Mouse (Mus musculus) forebrain, embryonic 12.5 days (tissue): ENCODE data around the gene Thada. TPM values are rescaled to one million over a fixed set of nuclear protein-coding genes. Genes with fewer than 3 reads are reported as not detected.
"Not testable (repeated sequence)": the region's sequence is repeated elsewhere in the genome, so short reads cannot be mapped to it uniquely, and the experiment has no call there.

Experiments
- ATAC-seq: fragments of 200-750 bp; cut with Nextera tagmentation; 2 replicates; pipeline ENCODE4 v1.8.0; 2017; ENCODE audit warnings: moderate TSS enrichment; ENCODE audit not compliant: low FRiP score
- H3K27ac ChIP-seq: fragments of 300-500 bp; sonication (generic); 2 replicates; pipeline ENCODE4 v1.5.1; 2016; ENCODE audit warnings: mild to moderate bottlenecking
- H3K27me3 ChIP-seq: fragments of 300-500 bp; sonication (generic); 2 replicates; pipeline ENCODE4 v1.6.1; 2016; ENCODE audit warnings: mild to moderate bottlenecking
- H3K36me3 ChIP-seq: fragments of 300-500 bp; sonication (generic); replicated peaks from 2 replicates; pipeline ENCODE4 v1.6.1; 2016; ENCODE audit warnings: mild to moderate bottlenecking
- H3K4me1 ChIP-seq: fragments of 300-500 bp; sonication (generic); 2 replicates; pipeline ENCODE4 v1.6.1; 2016
- H3K4me2 ChIP-seq: fragments of 300-500 bp; sonication (generic); 2 replicates; pipeline ENCODE4 v1.6.1; 2016; ENCODE audit warnings: mild to moderate bottlenecking, moderate library complexity
- H3K4me3 ChIP-seq: fragments of 300-500 bp; sonication (generic); replicated peaks from 2 replicates; pipeline ENCODE4 v1.5.1; 2016; ENCODE audit warnings: mild to moderate bottlenecking
- H3K9ac ChIP-seq: fragments of 300-500 bp; sonication (generic); 2 replicates; pipeline ENCODE4 v1.6.1; 2016; ENCODE audit warnings: mild to moderate bottlenecking
- H3K9me3 ChIP-seq: fragments of 300-500 bp; sonication (generic); 2 replicates; pipeline ENCODE4 v1.6.1; 2016
- WGBS: fragments of 180-500 bp; shearing (Covaris S2); methylation state at CpG from one replicate; pipeline ENCODE4 v1.1.7; 2016; 5-methylcytosine and 5-hydroxymethylcytosine counted together
- polyA plus RNA-seq: library from polyadenylated mRNA; unstranded; fragments of >200 nt; fragmentation: Nextera tagmentation; extraction: Ambion mirVana; gene quantifications from 2 replicates; pipeline ENCODE4 v1.2.1, GENCODE M21; 2016

The Thada gene
- polyA plus RNA-seq, 1 experiment from 2014 or later, result 11.8 TPM

- no peak overlapping the region for H3K27ac ChIP-seq
- WGBS, result 93% methylated on average over 6 of the region's 6 CpGs
- H3K9me3 ChIP-seq, result no peaks in the 10 kb centered on the region
- H3K4me3 ChIP-seq, result no peak overlapping the region
- no peak for ATAC-seq
- H3K4me2 ChIP-seq, result no peak overlapping the region
- no peak overlapping the region for H3K9ac ChIP-seq
- H3K4me1 ChIP-seq, result peaks cover 3% of the 10 kb centered on the region; the same call in 1 of the 2 replicates
- H3K36me3 ChIP-seq, result no peaks in the 10 kb centered on the region
- H3K27me3 ChIP-seq, result no peaks in the 10 kb centered on the region
Measured at GRCm38 (mm10) chr17:84297976-84298375, 168.0 kb downstream of the Thada start.

DNA sequence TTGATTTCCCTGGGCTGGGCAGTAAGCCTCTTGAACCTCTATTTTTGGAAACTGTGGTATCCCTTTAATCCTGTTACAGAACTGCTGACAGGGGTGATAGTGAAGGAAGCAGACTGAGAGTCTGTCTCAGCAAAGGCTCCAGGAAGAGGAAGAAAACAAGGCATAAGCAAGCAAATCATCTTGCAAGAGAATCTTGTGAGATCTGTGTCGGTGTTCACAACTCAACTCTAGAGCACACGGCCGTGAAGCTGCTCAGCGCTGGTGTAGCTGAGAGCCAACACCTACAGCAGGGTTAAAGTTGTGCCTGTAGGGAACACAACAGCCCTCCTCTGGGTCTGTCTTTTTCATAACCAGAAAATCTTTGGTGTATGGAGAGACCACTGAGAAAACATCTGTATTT, 172.8 kb downstream of the Thada start:
- no peaks in the 10 kb centered on the region for H3K36me3 ChIP-seq
- 84% methylated on average over 4 of the region's 4 CpGs for WGBS
- no peaks in the 10 kb centered on the region for H3K9me3 ChIP-seq
- H3K27me3 ChIP-seq, result no peaks in the 10 kb centered on the region
- H3K9ac ChIP-seq, result no peak overlapping the region
- no peak overlapping the region for H3K4me3 ChIP-seq
- no peak overlapping the region for H3K4me2 ChIP-seq
- no peak for ATAC-seq
- H3K27ac ChIP-seq, result no peak overlapping the region
- no peaks in the 10 kb centered on the region for H3K4me1 ChIP-seq

DNA sequence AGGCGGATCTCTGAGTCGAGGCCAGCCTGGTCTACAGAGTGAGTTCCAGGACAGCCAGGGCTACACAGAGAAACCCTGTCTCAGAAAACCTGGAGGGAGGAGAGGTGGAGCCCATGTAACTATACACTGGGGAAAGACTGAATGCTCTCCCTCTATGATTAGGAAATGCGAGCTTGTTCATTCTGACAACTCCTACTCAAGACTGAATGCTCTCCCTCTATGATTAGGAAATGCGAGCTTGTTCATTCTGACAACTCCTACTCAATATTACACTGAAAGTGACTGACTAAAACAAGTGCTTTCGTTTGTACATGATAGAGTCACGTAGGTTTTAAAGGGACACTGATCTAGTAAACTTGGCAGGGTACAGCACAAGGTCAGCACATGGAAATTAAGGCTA, 174.8 kb downstream of the Thada start:
- H3K4me2 ChIP-seq, H3K4me1 ChIP-seq, H3K4me3 ChIP-seq, H3K27ac ChIP-seq, H3K36me3 ChIP-seq, H3K9ac ChIP-seq, H3K9me3 ChIP-seq, H3K27me3 ChIP-seq, ATAC-seq: not testable (repeated sequence)
- 94% methylated on average over 6 of the region's 6 CpGs for WGBS

GRCm38 (mm10) chr17:84287675-84288420, 178.2 kb downstream of the Thada start:
- ATAC-seq, result no peak
- Histone ChIP-seq H3K9ac (no peak overlapping the region), H3K4me3 (no peak overlapping the region), H3K4me2 (no peak overlapping the region), H3K4me1 (no peaks in the 10 kb centered on the region), H3K27ac (no peak overlapping the region), H3K9me3 (no peaks in the 10 kb centered on the region), H3K27me3 (no peaks in the 10 kb centered on the region), H3K36me3 (no peaks in the 10 kb centered on the region)
- 95% methylated on average over 8 of the region's 8 CpGs for WGBS

DNA sequence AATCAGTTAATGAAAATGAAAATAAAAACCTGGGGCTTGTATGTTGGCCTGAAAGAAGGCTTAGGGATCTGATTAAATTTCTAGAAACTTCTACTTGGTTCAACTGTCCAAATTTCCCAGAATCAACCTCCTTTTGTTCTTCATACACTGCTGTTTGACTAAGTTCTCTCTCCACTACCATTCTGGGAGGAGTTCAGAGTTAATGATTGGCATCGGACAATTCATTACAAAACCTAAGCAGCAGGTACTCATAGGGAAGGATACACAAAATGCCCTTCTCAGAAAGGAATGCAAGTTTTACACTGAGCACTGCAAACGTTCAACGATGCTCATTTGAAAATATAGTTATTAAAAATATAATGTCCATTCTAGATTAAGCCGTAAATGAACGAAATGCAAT, 179.5 kb downstream of the Thada start:
- no peak for ATAC-seq
- WGBS, result 96% methylated on average over 5 of the region's 5 CpGs
- no peak overlapping the region for H3K27ac ChIP-seq
- H3K9me3 ChIP-seq, result no peaks in the 10 kb centered on the region
- H3K4me3 ChIP-seq, result no peak overlapping the region
- H3K27me3 ChIP-seq, result no peaks in the 10 kb centered on the region
- no peak overlapping the region for H3K4me2 ChIP-seq
- no peaks in the 10 kb centered on the region for H3K4me1 ChIP-seq
- no peak overlapping the region for H3K9ac ChIP-seq
- no peaks in the 10 kb centered on the region for H3K36me3 ChIP-seq

DNA sequence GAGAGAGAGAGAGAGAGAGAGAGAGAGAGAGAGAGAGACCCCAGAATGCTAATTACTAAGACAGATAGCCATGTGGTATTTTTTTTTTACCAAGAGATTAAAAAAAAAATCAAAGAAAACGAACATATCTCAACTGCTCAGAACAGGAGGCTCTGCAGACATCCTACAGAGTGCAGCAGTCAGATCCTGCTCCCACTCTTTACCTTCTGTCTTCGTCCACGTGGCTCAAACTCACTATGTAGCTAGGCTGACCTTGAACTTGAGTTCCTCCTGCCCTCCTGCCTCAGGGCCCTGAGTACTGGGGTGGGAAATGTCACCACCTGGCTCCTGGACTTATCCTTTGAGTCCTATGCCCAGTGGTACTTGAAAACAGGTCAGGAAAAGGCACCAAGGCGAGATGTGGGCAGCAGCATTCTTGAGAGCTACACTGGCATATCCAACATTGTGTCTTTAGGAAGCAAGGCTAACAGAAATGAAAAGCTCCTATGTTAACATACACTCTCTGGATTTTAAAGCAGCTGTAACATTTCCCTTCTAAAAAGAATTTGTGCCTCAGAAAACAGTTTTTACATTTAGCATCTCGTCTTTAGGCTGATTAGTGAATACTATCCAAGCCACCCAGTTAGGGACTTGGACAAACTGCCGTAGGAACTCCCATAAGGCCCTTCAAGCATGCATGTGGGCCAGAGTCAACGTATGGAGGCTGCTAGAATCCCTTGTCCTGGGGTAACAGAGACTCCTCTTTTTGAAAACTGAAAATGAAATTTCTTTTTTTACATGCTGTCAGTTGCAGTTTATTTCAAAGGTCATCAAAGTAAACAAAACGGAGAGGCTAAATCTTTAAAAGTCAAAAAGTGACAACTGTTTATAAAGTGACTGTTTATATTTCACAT, 183.4 kb downstream of the Thada start:
- H3K27ac ChIP-seq, result no peak overlapping the region
- H3K9ac ChIP-seq, result no peak overlapping the region
- H3K4me2 ChIP-seq, result no peak overlapping the region
- no peaks in the 10 kb centered on the region for H3K36me3 ChIP-seq
- H3K27me3 ChIP-seq, result no peaks in the 10 kb centered on the region
- WGBS, result 90% methylated on average over 8 of the region's 8 CpGs
- no peak for ATAC-seq
- no peaks in the 10 kb centered on the region for H3K4me1 ChIP-seq
- H3K4me3 ChIP-seq, result no peak overlapping the region
- H3K9me3 ChIP-seq, result no peaks in the 10 kb centered on the region

GRCm38 (mm10) chr17:84279001-84279400, 187.0 kb downstream of the Thada start:
- no peak overlapping the region for H3K4me2 ChIP-seq
- no peaks in the 10 kb centered on the region for H3K27me3 ChIP-seq
- no peak overlapping the region for H3K4me3 ChIP-seq
- no peaks in the 10 kb centered on the region for H3K9me3 ChIP-seq
- H3K36me3 ChIP-seq, result no peaks in the 10 kb centered on the region
- no peak overlapping the region for H3K9ac ChIP-seq
- H3K27ac ChIP-seq, result no peak overlapping the region
- peaks cover 8% of the 10 kb centered on the region for H3K4me1 ChIP-seq
- no peak for ATAC-seq
- 86% methylated on average over 8 of the region's 8 CpGs for WGBS

GRCm38 (mm10) chr17:84278193-84278953, 187.6 kb downstream of the Thada start:
- H3K36me3 ChIP-seq, result no peaks in the 10 kb centered on the region
- no peak for ATAC-seq
- H3K9me3 ChIP-seq, result no peaks in the 10 kb centered on the region
- no peak overlapping the region for H3K9ac ChIP-seq
- H3K4me3 ChIP-seq, result no peak overlapping the region
- no peak overlapping the region for H3K27ac ChIP-seq
- peaks cover 10% of the 10 kb centered on the region for H3K4me1 ChIP-seq
- H3K4me2 ChIP-seq, result no peak overlapping the region
- 89% methylated on average over 5 of the region's 5 CpGs for WGBS
- no peaks in the 10 kb centered on the region for H3K27me3 ChIP-seq

- Histone ChIP-seq H3K9ac (no peak overlapping the region), H3K9me3 (no peaks in the 10 kb centered on the region), H3K4me2 (no peak overlapping the region), H3K4me1 (peaks cover 10% of the 10 kb centered on the region), H3K4me3 (no peak overlapping the region), H3K27ac (peak overlapping the region; percentile 65; the same call in 1 of the 2 replicates), H3K36me3 (peaks cover 6% of the 10 kb centered on the region; the same call in 1 of the 2 replicates), H3K27me3 (no peaks in the 10 kb centered on the region)
- WGBS, result 74% methylated on average over 3 of the region's 3 CpGs
- ATAC-seq, result no peak
Measured at GRCm38 (mm10) chr17:84274999-84275398, 191.0 kb downstream of the Thada start.

- Histone ChIP-seq H3K4me1 (peaks cover 10% of the 10 kb centered on the region), H3K27me3 (no peaks in the 10 kb centered on the region), H3K27ac (peak overlapping the region; percentile 65), H3K9ac (peak overlapping the region; percentile 9; the same call in 1 of the 2 replicates), H3K36me3 (peaks cover 9% of the 10 kb centered on the region; the same call in 1 of the 2 replicates), H3K4me3 (no peak overlapping the region), H3K9me3 (no peaks in the 10 kb centered on the region), H3K4me2 (no peak overlapping the region)
- ATAC-seq, result no peak
- WGBS, result 39% methylated on average over 6 of the region's 6 CpGs
Measured at GRCm38 (mm10) chr17:84274163-84274562, 191.8 kb downstream of the Thada start.

DNA sequence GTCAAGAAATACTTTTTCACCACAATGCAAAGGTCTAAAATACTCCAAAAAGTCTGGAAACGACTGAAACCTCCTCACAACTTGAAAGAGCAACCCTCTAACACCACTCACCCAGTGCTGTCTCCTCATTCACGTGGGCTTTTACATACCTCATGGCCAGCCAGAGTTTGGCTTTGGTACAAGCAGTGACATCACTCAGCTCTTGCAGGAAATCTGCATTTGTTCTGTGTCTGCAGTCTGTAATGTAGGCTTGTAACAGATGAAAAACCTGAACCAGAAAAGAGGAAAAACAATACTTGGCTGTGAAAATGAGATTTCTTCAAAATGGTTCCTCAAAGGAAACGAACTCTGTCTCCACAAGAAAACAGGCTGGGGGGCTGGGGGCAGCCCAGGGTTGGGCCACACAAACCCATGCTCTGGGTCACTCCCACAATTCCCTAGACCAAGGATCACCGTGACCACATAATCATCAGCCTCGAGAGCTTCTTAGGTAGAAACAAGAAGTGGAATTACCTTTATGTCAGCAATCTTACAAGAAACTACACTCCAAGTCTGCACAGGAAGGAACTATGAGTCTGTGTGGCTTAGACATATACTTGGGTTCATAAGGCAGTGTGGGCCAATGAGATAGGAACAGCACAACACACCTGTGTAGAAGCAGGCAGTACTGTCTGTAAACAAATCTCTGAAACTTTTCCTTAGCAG, 193.3 kb downstream of the Thada start:
- H3K4me3 ChIP-seq, result no peak overlapping the region
- no peaks in the 10 kb centered on the region for H3K27me3 ChIP-seq
- WGBS, result 75% methylated on average over 5 of the region's 5 CpGs
- no peak overlapping the region for H3K4me2 ChIP-seq
- peaks cover 9% of the 10 kb centered on the region; the same call in 1 of the 2 replicates for H3K36me3 ChIP-seq
- H3K9ac ChIP-seq, result no peak overlapping the region
- H3K9me3 ChIP-seq, result no peaks in the 10 kb centered on the region
- ATAC-seq, result no peak
- peaks cover 10% of the 10 kb centered on the region for H3K4me1 ChIP-seq
- no peak overlapping the region for H3K27ac ChIP-seq
